Mouse (Mus musculus) right cerebral cortex, postnatal 14 days (tissue): ENCODE measurements around the gene Neurl3.

ENCODE experiments used
- DNase-seq: peaks from one replicate; pipeline ENCODE4 v3.0.0; 2022

Gene Neurl3

DNA sequence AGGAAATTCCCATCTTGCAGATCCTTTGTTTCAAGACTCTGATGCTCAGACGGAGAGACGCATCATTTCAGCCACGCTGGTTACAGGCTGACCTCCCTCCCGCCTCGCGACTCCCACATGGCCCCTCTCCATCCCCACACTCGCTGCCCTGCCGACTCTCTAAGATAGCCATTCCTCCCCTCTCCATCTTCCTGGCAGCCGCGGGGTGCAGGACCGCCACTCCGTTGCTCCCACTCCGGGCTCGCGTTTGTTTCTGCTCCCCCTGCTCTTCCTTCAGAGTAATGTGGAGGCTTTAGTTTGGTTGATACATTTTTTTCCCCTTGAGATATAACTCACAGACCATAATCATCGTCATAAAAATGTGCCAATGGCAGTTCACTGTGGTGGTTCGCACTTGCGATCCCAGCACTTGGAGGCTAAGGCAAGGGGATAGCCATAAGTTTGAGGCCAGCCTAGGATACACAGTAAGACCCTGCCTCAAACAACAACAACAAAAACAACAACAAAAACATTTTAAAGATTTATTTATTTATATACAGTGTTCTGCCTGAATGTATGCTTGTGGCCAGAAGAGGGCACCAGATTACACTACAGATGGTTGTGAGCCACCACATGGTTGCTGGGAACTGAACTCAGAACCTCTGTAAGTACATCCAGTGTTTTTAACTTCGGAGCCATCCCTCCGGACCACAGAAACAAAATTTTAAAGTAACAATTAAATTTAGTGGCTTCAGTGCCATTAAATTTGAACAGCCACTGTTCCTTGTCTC, 18.4 kb downstream of the Neurl3 start:
- DNase-seq = no peak

DNA sequence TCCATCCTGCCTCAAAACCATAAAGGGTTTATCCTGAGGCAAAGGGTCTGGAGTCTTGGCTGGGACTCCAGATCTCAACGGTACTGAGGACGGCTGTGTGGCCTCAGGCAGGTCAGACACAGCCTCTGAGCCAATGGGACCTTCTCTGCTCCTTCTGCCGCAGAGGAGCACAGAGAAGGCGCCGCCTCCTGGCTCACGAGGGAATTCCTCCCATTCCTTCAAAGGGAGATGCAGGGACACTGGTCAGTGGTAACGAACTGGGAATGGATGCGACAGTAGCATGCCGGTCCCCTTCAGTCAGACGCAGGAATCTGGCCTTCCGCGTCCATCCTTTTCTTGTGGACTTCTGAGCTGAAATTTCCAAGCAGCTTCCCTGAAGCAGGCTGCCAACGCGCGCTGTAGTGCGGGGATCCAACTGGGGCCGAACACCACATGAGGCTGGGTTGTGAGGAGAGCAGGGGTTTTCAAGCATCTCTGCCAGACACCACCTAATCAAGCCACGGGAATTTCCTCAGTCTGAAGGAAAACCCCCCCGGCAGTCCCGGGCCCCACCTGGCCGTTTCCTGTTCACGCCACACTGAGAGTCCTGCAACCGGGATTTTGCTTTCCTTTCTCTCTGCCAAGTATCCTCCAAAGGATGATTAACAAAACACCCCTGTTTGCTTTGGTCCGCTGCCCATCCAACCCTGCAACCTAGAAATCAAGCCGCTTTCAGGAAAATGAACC, 19.7 kb downstream of the Neurl3 start:
- DNase-seq = no peak

DNA sequence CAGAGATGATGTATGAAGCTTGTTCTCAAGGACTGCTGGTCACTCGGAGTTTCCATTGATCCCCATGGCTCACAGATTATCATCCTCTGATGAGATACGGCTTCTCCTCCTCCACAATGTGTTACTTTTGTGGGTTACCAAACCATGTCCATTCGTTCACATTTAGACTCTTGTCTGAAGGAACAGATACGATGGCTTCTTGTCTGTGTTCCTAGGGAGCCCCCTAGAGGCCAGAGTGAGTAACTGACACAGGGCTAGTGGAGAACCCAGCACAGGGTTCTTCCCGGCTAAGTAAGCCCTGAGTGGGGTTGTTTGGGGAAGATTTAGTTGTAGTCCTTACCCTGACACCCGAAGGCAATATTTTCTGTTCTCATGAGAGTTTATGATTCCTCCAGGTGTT, 21.7 kb downstream of the Neurl3 start:
- peak; percentile 58 for DNase-seq

DNA sequence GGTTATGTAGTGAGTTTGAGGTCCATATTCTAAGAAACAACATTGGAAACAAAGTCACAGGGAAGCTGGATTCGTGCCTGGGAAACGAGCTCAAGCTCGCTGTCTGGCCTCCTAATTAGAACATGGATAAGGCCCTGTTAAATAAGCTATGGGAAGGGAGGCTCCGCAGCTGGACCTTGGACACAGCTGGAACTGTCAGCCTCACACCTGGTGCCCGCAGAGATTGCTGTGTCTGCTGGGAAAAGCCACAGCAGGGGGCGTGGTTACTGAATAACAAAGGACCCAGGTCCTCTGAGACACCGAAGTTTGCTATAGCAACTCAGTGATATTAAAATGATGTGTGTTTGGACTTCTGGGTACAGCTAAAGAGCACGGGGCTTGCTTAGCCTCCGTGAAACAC, 23.1 kb downstream of the Neurl3 start:
- DNase-seq = no peak

DNA sequence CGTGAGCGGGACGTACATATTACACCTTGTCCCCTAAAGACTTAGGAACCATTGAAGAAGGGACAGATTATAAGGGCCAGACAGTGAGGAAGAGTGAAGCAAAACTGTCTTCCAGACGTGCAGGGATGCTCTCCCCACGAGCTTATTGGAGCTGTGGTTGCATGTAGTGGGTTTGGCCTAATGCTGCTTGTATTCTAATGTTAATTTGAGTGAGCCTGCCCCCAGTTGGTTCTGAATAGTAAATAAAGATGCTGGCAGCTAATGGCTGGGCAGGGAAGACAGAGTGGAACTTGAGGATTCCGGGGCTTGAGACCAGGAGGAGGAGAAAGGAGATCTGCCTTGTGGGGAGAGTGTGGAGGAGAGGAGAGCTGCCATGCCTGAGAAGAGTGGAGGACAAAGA, 27.8 kb downstream of the Neurl3 start:
- no peak for DNase-seq

DNA sequence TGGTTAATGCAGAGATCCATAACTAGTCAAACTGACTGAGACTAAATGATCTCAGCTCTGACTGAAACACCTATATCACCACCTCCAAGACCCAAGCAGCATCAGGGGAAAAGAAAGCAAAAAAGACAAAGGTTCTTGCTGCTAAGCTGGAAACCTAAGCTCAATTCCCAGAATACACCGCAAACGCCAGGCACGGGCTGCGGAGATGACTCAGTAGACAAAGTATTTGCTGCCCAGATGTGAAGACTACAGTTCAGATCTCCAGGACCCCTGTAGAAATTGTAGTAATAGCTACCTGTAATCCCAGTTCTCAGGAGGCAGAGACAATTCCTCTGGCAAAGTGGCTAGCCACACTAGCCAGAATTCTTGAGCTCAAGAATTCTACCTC, 29.7 kb downstream of the Neurl3 start:
- DNase-seq = no peak

DNA sequence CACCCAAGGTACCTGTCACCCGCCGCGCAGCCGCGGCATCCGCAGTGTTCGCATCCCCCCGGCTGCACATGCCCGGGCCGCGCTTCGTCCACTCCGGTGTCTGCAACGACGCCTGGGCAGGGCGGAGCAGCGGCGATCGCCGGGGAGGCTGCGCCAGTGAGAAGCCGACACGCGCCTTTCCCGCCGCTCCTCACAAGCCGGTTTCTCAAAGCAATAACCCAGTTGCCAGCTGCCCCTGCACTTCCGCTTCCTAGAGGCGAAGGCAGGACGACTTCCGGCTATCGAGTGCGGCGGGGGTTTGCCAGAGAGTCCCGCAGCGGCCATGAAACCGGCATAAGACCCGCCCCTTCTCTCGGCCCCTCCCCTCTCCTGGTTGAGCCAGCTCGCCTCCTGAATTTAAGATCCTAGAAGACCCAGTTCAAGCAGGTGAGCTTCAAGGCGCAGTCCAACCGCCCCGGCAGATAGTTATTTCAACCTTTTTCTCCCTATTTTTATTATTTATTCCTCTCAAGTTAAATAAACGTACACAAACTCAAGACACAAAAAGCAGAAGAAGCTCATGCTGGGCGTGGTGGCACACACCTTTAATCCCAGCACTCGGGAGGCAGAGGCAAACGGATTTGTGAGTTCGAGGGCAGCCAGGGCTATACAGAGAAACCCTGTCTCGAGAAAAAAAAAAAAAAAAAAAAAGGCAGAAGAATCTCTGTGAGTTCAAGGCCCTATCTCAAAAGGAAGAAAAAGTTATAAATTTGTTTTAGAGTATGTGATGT, 30.2 kb downstream of the Neurl3 start, which contains the start of gene Uggt1:
TSS of gene Uggt1 (minus strand) at position 663 of the 770 bp plus-strand sequence.
- DNase-seq = peak; percentile 92

DNA sequence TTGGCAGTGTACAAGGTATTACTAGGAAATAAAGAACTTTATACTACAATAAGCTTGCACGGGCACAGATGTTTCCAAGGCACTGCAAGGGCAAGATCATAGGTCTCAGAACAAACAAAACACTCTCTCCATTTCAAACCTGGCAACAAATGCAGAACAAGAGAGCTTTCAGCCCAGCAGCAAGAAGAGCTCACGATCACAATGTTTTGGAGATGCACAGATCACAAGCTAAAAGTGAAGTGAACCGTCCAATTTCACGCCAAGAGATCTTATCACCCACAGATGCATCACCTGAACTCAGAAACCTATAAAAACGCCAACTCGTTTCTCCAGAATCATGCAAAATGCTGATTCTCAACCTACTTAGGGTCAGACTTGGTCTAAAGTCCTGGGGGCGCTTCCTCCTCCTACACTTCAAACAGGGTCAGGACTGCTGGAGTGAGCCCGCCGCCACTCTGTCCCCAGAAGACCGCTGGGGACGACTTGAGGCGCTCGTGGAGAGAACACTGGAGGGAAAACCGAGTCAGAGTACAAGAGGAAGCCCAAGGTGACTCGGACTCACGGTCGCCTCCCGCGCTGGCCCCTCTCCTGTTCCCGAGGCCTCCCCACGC, 30.9 kb downstream of the Neurl3 start:
- no peak for DNase-seq

DNA sequence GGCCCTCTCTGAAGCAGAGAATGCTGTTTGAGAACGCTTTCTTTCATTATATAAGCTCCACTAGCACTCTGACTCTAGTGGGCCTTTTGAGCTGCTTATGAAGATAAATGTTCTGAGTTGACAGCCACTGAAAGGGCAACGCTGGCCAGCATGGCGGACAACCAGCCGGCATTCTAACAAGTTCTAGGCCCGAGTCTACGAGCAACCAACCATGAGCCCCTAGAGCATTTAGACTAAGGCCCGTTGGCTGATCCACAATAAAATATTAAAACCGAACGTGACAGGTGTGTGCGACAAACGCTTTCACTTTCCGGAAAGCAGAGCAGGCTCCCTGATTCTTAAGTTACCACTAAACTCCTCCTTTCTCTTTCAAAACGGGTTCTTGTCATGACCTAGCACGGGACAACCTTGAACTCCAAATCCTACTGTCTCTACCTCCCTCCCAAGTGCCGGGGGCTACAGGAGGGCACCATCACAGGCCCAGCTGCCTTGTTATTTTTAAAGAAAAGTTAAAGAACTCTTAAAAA, 32.5 kb downstream of the Neurl3 start:
- DNase-seq = no peak

DNA sequence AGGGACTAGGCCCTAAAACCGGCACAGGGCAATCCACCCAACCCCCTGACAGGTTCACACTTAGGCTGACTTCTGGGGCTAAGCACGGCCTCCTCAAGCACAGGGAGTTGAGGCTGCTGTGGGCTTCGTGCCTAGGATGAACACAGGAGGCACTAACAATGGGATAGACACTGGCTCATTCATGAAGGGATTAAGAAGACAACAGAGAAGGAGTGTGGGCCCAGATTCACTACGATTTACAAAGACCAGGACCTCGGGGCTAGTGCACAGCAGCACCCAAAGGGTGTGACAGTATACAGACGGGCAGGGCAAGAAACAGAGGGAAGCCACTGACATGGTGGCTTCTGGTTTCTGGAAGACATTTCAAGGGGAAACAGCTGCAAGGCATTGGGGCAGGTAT, 34.3 kb downstream of the Neurl3 start:
- no peak for DNase-seq

DNA sequence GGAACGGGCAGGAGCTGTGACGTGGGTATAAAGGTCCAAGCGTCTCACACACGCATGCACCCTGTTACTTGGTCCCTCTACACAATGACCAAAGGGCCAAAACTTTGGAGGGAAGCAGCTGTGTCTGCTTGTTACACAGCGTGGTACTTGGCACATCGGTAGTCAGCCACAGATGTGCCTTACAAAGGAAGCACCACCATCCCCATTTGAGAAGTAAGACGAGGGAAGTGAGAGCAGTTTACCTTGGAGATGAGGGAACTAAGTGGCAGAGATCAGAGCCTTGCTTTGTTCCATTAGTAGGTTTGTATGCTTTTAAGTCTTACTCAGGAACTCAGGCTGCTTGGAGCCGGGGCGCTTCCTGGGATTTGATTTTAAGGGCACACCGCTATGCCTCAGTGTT, 35.1 kb downstream of the Neurl3 start:
- no peak for DNase-seq

DNA sequence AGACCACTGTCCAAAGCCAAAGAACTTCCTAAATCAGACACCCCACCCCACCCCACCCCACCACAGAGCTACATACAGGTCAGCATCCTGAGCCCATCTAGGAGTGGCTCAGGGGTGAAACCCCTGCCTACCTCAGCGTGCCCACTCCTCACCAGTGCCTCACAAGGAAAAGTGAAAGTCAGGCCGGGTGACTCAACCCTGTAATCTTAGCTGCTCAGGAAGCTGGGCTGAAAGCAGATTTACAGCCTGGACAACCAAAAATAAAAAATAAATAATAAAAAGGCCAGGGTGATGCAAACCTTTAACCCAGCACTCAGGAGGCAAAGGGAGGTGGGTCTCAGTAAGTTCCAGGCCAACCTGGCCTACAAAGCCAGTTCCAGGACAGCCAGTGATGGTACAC, 38.6 kb downstream of the Neurl3 start:
- no peak for DNase-seq

DNA sequence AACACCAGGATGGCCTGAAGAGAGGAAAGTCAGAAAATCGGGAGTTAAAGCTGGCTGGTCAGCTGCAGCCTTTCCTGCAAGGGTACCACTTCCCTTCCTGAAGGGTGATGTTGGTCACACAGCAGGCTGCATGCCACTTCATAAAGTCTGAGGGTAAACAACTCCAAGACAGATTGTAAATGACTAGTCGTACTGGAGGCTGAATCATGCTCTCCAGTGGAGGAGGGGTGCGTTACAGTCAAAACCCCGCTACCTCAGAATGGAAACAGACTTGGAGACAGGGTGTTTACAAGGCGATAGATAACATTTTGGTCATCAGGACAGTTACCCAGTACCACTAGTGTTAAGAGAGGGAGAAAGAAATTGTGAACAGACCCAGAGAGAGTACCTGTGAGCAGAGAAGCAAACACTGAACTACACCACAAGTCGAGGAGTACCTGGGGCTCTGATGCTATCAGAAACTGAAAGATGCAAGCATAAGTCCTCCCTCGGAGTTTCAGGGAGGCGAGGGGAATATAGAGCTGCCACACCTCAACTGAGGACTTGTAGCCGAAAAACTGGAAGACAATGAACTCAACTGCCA, 39.3 kb downstream of the Neurl3 start:
- DNase-seq = no peak

DNA sequence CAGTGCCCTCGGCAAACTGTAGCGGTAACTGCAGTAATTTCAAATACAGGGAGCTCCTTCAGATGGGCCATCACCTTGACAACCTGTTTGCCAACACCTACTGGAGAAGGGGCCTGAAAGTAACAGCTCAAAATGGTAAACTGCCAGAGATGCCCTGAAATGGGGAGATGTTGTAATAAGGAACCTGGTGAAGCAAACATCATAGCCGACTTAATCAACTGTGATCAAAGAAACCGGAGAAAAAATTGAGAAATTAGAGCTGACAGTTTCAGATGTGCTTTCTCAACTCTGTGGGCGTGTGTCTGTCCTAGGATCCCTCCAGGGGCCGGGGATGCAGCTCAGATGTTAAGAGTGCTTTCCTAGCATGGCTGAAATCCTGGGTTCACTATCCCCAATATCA, 41.3 kb downstream of the Neurl3 start:
- no peak for DNase-seq

DNA sequence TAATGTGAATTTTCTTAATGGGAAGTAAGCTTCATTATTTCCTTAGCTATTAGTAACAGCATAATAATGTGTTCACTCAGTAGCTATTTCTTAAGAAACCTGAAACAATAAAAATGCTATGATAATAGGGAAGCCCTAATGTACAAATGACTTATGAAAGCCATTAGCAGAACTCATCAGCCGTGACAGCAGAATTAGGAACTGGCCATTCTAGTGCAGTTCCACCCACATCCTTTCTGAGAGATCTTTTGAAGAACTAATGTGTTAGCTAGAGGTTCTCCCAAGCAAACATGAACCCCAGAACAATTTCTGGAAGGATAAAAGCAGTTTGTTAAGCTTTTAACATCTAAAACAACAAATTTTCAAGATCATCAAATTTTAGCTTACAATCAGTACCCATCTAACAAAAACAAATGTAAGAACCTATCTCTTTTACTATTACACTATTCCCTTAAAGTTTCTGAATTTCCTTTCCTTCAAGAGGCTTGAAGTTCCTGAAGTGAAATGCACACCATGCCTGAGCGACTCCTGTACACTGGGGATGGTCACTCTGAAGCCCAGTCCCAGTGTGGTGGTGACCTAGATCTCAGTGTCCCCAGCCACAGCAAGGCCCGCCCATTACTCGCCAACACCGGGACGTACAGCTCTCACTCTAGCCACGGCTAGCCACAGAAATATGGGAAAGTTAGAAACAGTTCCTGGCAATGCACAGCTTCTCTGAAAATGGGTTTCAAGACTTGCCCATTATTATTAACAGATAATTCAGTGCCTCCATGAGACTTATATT, 43.4 kb downstream of the Neurl3 start:
- no peak for DNase-seq

DNA sequence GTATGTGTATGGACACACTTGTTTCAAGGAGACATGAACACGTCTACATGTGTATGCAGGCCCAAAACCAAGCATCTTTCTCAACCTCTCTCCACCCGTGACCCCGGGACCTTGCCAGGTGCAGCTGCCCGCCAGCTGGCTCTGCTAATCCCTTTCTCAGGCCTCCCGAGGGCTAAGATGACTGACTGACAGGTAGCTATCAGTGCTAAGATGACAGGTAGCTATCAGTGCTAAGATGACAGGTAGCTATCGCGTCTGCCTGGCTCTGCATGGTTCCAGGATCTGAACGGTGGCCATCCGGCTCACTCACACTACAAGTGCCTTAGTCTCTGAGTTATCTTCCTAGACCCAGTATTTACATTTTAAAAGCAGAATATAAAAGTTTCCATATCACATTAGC, 46.0 kb downstream of the Neurl3 start:
- DNase-seq = no peak

DNA sequence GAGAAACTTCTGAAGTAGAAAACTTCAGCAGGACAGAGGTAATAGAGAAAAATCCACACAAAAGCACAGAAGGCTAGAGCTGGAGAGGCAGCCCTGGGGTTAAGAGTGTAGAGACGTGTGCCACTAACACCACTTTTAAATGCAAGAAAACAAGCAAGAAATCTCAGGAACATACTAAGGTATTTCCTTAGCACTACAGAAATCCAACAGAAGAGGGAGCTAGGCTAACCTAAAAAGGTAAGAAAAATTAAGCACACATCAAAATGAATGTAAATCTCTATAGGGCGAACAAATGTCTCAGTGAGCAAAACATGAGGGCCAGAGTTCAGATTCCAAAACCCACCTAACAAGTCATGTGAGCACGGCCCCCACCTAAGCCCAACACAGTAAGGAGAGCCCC, 49.8 kb downstream of the Neurl3 start:
- no peak for DNase-seq
